Mouse (Mus musculus) embryonic fibroblast, embryonic 13.5 days (primary cell): ENCODE measurements around the gene Pitpnc1.

Experiments
- CTCF ChIP-seq: IDR thresholded peaks from 2 replicates; pipeline ENCODE4 v1.5.1; 2011; ENCODE audit warnings: mild to moderate bottlenecking, control low read depth, low read length, moderate library complexity, borderline replicate concordance; ENCODE audit not compliant: insufficient read depth
- POLR2A ChIP-seq: IDR thresholded peaks from 2 replicates; pipeline ENCODE4 v1.6.1; 2011; ENCODE audit warnings: low read depth, mild to moderate bottlenecking, control low read depth, low read length, moderate library complexity

GRCm38 (mm10) chr11:107225301-107225700 is 245.2 kb downstream of the Pitpnc1 start:
- TF ChIP-seq CTCF (no peak), POLR2A (no peak)
